Mouse (Mus musculus): ENCODE measurements around the gene Dazl. TPM values are rescaled to one million over a fixed set of nuclear protein-coding genes. Genes with fewer than 3 reads are reported as not detected.
A peak's percentile ranks its signal among the peaks of the same experiment; 100 is the strongest.

The Dazl gene
- total RNA-seq (2017), result 0.25 and 1.6 TPM in 2 replicates

DNA sequence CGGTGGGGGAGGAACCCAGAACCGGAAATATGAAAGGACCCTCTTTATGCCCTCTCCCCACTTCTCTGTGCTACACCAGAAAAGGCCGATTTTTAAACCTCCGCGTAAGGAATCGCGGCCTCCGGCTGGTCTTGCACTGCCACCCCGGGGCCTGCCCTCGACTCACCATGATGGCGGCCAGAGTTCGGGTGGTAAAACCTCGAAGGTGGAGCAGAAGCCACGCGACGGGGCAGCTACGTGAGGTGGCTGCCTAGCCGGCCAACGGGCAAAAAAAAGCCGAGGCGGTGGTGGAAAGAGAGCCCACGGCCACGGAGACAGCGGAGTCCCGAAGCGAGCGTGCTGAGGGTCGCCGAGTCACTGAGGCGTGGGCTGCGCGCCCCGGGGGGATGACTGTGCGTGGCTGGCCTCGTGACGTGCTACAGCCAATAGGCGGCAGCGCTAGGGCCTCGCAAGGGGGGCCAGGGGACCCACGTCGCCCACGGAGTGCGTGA lies at the start of gene Dazl:
Gene Dazl (minus strand): TSS at position 396 of the 491 bp plus-strand sequence.
- ATAC-seq (replicated peaks in 1 of 2; ENCODE audit: insufficient read depth in 1 of 2, low FRiP score in 2 of 2, low TSS enrichment in 1 of 2, low read depth in 1 of 2, poor library complexity in 2 of 2, severe bottlenecking in 2 of 2), result no peak

DNA sequence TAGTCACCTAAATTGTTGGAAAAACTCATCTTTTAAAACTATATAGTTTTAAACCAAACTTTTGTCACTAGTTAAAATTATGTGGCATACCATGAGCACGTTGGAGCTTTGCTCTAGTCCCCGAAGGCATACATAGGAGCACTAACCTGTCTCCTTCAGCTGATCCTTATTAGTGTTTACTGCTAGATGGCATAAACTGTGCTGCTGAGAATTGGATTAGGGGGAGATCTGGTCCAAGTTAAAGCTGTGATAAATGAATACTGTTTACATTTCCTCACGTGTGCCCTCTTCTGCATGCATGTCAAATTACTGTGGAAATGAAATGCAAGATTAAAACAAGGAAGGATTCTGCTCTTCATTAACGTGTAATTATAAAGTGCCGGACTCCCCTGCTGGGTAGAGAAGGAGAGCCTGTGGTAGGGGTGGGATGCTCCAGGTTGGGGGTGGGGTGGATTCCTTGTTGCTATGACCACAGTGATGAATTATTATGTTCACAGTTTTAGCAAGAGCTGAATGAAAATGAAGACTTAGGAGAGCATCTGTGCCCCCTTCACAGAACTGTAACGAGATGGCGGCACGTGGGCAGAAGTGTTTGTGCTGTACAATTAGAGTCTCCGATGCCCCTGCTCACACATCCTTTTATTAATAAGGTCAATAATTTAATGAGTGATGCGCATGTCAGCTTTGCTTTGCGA lies 48.6 kb upstream of the Dazl start:
- ATAC-seq (replicated peaks in 1 of 2; ENCODE audit: insufficient read depth in 1 of 2, low FRiP score in 2 of 2, low TSS enrichment in 1 of 2, low read depth in 1 of 2, poor library complexity in 2 of 2, severe bottlenecking in 2 of 2), result no peak

GRCm38 (mm10) chr17:50338901-50339300 lies 45.5 kb upstream of the Dazl start:
- ATAC-seq (replicated peaks in 1 of 2; ENCODE audit: insufficient read depth in 1 of 2, low FRiP score in 2 of 2, low TSS enrichment in 1 of 2, low read depth in 1 of 2, poor library complexity in 2 of 2, severe bottlenecking in 2 of 2), result no peak

DNA sequence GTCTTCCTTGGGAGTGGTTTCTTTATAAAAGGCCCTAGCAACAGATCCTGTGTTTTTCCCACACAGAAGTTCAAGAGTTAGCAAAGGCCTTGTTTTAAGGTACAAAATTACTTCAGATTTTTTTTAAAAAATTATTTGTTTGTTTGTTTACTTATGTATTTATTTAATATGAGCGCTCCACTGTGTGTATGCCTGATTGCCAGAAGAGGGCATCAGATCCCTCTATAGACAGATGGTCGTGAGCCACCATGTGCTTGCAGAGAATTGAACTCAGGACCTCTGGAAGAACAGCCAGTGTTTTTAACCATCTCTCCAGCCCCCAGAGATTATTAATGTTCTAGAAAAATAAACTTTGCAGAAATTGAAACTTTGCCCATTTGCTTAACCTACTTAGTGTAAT lies 42.3 kb upstream of the Dazl start:
- ATAC-seq (replicated peaks in 1 of 2; ENCODE audit: insufficient read depth in 1 of 2, low FRiP score in 2 of 2, low TSS enrichment in 1 of 2, low read depth in 1 of 2, poor library complexity in 2 of 2, severe bottlenecking in 2 of 2), result no peak

DNA sequence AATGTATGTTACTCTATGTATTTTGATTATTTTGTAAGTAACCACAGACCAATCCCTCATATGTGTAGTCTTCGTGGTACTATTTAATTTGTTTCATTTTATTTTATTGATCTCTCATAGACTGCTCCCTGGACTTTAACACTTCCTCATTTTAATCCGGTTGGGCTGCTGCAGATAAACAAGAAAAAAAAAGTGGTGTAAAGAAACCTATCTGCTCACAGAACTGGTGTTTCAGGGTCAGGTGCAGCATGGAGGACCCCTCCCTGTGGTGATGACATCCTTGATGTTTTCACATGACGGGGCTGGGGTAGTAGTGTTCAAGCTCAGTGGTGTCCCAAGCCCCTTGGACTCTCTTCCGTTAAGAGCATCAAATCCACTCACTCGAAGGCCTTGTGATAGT lies 41.3 kb upstream of the Dazl start:
- ATAC-seq (replicated peaks in 1 of 2; ENCODE audit: insufficient read depth in 1 of 2, low FRiP score in 2 of 2, low TSS enrichment in 1 of 2, low read depth in 1 of 2, poor library complexity in 2 of 2, severe bottlenecking in 2 of 2), result no peak

DNA sequence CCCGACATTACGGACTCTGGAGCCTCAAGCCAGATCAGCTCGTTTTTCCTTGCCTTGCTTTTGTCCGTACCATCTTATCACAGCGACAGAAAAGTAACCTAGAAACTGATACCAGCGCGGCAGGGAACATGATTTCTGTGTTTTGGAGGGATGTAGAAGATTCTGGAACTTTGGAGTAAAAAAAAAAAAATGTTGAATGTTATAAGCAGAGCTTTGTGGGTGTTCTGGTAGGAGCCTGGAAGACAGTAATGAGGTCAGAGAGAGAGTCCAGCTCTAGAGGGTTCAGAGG lies 38.5 kb upstream of the Dazl start:
- ATAC-seq (replicated peaks in 1 of 2; ENCODE audit: insufficient read depth in 1 of 2, low FRiP score in 2 of 2, low TSS enrichment in 1 of 2, low read depth in 1 of 2, poor library complexity in 2 of 2, severe bottlenecking in 2 of 2), result no peak

DNA sequence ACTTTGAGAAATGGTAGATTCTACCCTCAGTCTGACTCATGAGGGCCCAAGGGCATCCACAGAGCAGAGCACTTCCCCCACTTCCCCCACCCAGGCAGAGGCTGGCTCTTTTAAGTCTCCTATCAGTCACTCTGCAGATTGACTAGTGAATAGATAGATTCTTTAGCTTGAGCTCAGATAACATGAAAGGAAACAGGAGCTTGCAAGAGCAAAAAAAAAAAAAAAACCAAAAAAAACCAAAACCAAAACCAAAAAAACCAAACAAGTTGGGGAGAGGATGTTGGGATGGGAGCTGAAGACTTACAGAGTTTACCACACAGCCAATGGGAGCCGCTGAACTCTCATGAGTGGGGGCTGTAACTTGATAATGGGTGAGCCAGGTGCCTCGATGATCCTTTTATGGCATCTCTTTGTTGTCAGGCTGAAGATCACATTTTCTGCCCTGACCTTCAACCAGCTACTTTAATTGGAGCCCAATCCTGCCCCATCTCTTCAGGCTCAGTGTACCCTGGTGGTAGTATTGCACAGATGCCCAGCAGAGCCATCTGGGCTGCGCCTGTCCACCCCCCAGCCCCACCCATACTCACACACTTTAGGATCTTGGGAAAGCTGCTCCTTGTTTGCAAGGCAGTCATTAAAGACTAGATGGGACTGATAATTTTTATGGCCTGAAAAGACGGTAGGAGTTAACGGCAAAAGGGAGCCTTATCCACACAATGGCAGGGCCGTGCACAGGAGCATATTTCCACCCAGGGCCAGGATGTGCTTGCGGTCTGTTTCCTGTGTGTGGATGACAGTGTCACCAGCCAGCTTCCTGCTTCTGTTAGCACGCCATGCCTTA lies 38.0 kb upstream of the Dazl start:
- peak; percentile 91 to 92 for ATAC-seq (replicated peaks in 1 of 2; ENCODE audit: insufficient read depth in 1 of 2, low FRiP score in 2 of 2, low TSS enrichment in 1 of 2, low read depth in 1 of 2, poor library complexity in 2 of 2, severe bottlenecking in 2 of 2)

- ATAC-seq (replicated peaks in 1 of 2; ENCODE audit: insufficient read depth in 1 of 2, low FRiP score in 2 of 2, low TSS enrichment in 1 of 2, low read depth in 1 of 2, poor library complexity in 2 of 2, severe bottlenecking in 2 of 2), result no peak
These were observed 36.8 kb upstream of the Dazl start for GRCm38 (mm10) chr17:50330245-50330644.

- no peak for ATAC-seq (replicated peaks in 1 of 2; ENCODE audit: insufficient read depth in 1 of 2, low FRiP score in 2 of 2, low TSS enrichment in 1 of 2, low read depth in 1 of 2, poor library complexity in 2 of 2, severe bottlenecking in 2 of 2)
These were observed 31.2 kb upstream of the Dazl start for GRCm38 (mm10) chr17:50324658-50325057.

DNA sequence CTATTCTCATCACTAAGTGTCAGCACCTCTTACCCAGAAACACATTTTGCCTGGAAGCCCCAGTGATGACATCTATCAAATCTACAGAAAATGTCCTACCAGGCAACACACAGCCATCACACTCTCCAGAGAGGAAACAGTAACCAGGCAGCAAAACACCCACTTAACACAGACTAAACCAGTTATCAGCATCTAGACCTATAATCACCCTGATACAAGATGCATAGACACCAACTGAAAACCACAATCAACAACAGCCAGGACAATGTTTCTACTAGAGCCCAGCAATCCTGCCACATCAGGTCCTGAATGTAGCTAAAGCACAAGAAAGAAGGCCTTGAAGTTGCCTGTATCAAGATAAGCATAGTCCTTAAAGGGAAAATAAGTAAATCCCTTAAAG lies 25.4 kb upstream of the Dazl start:
- no peak; a peak in 1 of 4 replicates for ATAC-seq (replicated peaks in 1 of 2; ENCODE audit: insufficient read depth in 1 of 2, low FRiP score in 2 of 2, low TSS enrichment in 1 of 2, low read depth in 1 of 2, poor library complexity in 2 of 2, severe bottlenecking in 2 of 2)

GRCm38 (mm10) chr17:50316216-50317150 lies 23.0 kb upstream of the Dazl start:
- ATAC-seq (replicated peaks in 1 of 2; ENCODE audit: insufficient read depth in 1 of 2, low FRiP score in 2 of 2, low TSS enrichment in 1 of 2, low read depth in 1 of 2, poor library complexity in 2 of 2, severe bottlenecking in 2 of 2), result no peak

DNA sequence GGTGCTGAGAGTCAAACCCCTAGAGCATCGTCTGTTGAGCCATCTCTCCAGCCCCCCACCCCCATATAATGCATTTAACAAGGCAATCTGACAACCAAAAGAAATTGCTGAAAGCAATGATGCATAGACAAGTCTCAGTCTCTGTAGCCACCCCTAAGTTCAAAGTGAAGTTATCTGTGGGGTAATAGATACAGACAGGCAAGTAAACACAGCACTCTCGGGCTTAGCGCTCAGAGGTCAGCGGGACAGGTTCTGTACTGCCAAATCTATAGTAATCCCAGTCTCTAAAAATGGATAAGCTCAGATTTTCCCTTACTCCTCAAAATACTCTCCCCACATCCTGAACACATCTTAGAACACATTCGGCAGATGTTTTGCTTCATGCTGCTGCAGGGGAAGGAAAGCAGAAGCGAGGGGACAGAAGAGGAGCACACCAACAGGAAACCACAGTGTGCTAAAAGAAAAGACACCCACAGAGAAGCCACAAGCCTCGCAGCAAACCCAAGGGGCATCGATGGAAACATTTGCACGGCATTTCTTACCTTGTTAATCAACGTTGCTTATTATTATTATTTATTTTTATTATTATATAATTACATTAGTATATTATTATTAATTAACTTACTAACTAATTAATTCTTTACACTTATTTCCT lies 16.8 kb upstream of the Dazl start:
- no peak for ATAC-seq (replicated peaks in 1 of 2; ENCODE audit: insufficient read depth in 1 of 2, low FRiP score in 2 of 2, low TSS enrichment in 1 of 2, low read depth in 1 of 2, poor library complexity in 2 of 2, severe bottlenecking in 2 of 2)

DNA sequence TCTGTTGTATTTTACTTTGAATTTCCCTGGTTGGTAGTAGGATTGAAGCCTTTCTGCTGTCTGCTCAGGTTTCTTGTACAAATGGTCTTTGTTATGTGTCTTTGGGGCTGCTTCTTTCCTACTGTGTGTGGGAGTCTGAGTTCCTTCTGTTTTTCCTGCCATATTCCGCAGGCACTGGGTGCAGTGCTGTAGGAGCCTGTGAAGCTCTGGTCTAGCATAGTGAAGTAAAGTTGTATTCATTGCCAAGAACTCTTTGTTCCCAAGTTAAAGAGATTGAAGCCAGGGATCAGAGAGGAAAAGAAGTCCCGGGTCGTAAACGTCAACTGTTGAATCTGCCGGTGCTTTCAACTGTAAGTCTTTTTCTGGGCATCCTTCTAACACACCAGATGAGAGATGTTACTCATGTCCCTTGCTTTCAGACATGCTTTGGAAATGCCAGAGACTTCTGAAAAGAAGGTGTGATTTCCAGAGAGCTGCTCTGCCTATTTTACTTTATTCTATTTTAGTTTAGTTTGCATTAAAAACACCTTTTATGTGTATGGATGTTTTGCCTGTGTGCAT lies 16.2 kb upstream of the Dazl start:
- no peak for ATAC-seq (replicated peaks in 1 of 2; ENCODE audit: insufficient read depth in 1 of 2, low FRiP score in 2 of 2, low TSS enrichment in 1 of 2, low read depth in 1 of 2, poor library complexity in 2 of 2, severe bottlenecking in 2 of 2)

GRCm38 (mm10) chr17:50308880-50309279 lies 15.4 kb upstream of the Dazl start:
- no peak for ATAC-seq (replicated peaks in 1 of 2; ENCODE audit: insufficient read depth in 1 of 2, low FRiP score in 2 of 2, low TSS enrichment in 1 of 2, low read depth in 1 of 2, poor library complexity in 2 of 2, severe bottlenecking in 2 of 2)

GRCm38 (mm10) chr17:50308059-50308647 lies 14.7 kb upstream of the Dazl start:
- no peak for ATAC-seq (replicated peaks in 1 of 2; ENCODE audit: insufficient read depth in 1 of 2, low FRiP score in 2 of 2, low TSS enrichment in 1 of 2, low read depth in 1 of 2, poor library complexity in 2 of 2, severe bottlenecking in 2 of 2)

GRCm38 (mm10) chr17:50302867-50303266 lies 9.4 kb upstream of the Dazl start:
- no peak for ATAC-seq (replicated peaks in 1 of 2; ENCODE audit: insufficient read depth in 1 of 2, low FRiP score in 2 of 2, low TSS enrichment in 1 of 2, low read depth in 1 of 2, poor library complexity in 2 of 2, severe bottlenecking in 2 of 2)
